Mouse (Mus musculus) lung, postnatal 4 days (tissue): ENCODE measurements around the gene Cald1.

Experiments used
- DNase-seq, 2 experiments: peaks; one replicate each; pipeline ENCODE4 v3.0.0; 2021

The Cald1 gene

GRCm38 (mm10) chr6:34615419-34615818, 17.1 kb downstream of the Cald1 start:
- DNase-seq: no peak

- DNase-seq: no peak
Observed at GRCm38 (mm10) chr6:34619494-34619893, 21.2 kb downstream of the Cald1 start.

- DNase-seq: no peak
Observed at GRCm38 (mm10) chr6:34620242-34620641, 21.9 kb downstream of the Cald1 start.

- DNase-seq: peak in 1 of 2 experiments; percentile 36
Observed at GRCm38 (mm10) chr6:34622865-34623264, 24.6 kb downstream of the Cald1 start.

GRCm38 (mm10) chr6:34623290-34623689, 25.0 kb downstream of the Cald1 start:
- DNase-seq: no peak

- no peak for DNase-seq
Observed at GRCm38 (mm10) chr6:34624536-34624935, 26.2 kb downstream of the Cald1 start.

- no peak for DNase-seq
Observed at GRCm38 (mm10) chr6:34626586-34627245, 28.4 kb downstream of the Cald1 start.

- DNase-seq: no peak
Observed at GRCm38 (mm10) chr6:34628131-34628530, 29.8 kb downstream of the Cald1 start.

GRCm38 (mm10) chr6:34633776-34634175, 35.5 kb downstream of the Cald1 start:
- no peak for DNase-seq

- no peak for DNase-seq
Observed at GRCm38 (mm10) chr6:34637588-34638438, 39.5 kb downstream of the Cald1 start.

- no peak for DNase-seq
Observed at GRCm38 (mm10) chr6:34638667-34639066, 40.4 kb downstream of the Cald1 start.

GRCm38 (mm10) chr6:34640226-34640625, 41.9 kb downstream of the Cald1 start:
- no peak for DNase-seq

GRCm38 (mm10) chr6:34641081-34641480, 42.8 kb downstream of the Cald1 start:
- DNase-seq: no peak

- no peak for DNase-seq
Observed at GRCm38 (mm10) chr6:34642075-34642547, 43.8 kb downstream of the Cald1 start.

GRCm38 (mm10) chr6:34648017-34648787, 49.9 kb downstream of the Cald1 start:
- DNase-seq: peak in 1 of 2 experiments; percentile 70

- no peak for DNase-seq
Observed at GRCm38 (mm10) chr6:34651298-34651697, 53.0 kb downstream of the Cald1 start.

- DNase-seq: no peak
Observed at GRCm38 (mm10) chr6:34655719-34656118, 57.4 kb downstream of the Cald1 start.

GRCm38 (mm10) chr6:34658791-34659190, 60.5 kb downstream of the Cald1 start:
- no peak for DNase-seq

GRCm38 (mm10) chr6:34660724-34661123, 62.4 kb downstream of the Cald1 start:
- DNase-seq: peak; percentile 12 to 45

GRCm38 (mm10) chr6:34662626-34663025, 64.3 kb downstream of the Cald1 start:
- DNase-seq: no peak

GRCm38 (mm10) chr6:34664291-34664690, 66.0 kb downstream of the Cald1 start:
- DNase-seq: peak in 1 of 2 experiments; percentile 8

- DNase-seq: no peak
Observed at GRCm38 (mm10) chr6:34664749-34665148, 66.4 kb downstream of the Cald1 start.

- DNase-seq: no peak
Observed at GRCm38 (mm10) chr6:34668739-34669254, 70.5 kb downstream of the Cald1 start.
